Mouse (Mus musculus): ENCODE measurements at regions not wholly inside any gene's neighbourhood (a gene's known extent, or its start where the extent isn't known, plus 50 kb on each side); places are given as distances from the start of the nearest gene placed in this dataset.

DNA sequence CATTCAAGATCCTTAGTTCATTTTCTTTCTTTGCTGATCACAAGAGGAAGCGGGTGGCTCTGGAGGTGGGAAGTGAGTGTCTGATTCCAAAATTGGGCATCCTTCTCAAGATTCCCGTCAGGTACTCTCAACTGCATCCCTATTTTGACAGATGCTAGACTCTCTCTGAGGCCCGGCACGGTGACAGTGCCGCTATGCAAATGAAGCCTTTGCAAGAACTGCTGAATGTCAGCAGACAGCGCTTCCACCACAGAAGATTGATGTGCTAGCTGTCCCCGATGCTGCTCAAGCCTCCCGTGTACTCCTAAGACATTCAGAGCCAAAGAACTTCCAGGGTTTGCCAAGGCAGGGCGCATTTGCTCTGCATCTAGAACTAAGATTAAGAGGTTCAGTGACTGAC is 50.9 kb upstream of the Cpne4 start:
- no peak overlapping the region for H3K4me3 ChIP-seq (ENCODE audit: extremely low read depth, insufficient read depth, insufficient read length)
- TF ChIP-seq CTCF (IDR thresholded peaks at IDR 0.05; ENCODE audit: extremely low read depth, insufficient read depth, insufficient read length, insufficient replicate concordance), result no peak
- TF ChIP-seq POLR2A (IDR thresholded peaks at IDR 0.05; ENCODE audit: low read depth, low read length), result no peak
- 84% methylated on average over 9 of the region's 9 CpGs for WGBS
- no peaks in the 10 kb centered on the region for H3K36me3 ChIP-seq (ENCODE audit: control insufficient read depth, insufficient read depth, low read length)
- no peak overlapping the region for H3K27ac ChIP-seq (ENCODE audit: insufficient read depth, low read length)
- H3K27me3 ChIP-seq (ENCODE audit: control insufficient read depth, insufficient read depth, low read length), result no peaks in the 10 kb centered on the region
- no peaks in the 10 kb centered on the region for H3K4me1 ChIP-seq (ENCODE audit: control insufficient read depth, insufficient read depth, insufficient read length)
- no peak for DNase-seq (ENCODE audit: low read depth in 1 of 2, low spot score in 2 of 2)

DNA sequence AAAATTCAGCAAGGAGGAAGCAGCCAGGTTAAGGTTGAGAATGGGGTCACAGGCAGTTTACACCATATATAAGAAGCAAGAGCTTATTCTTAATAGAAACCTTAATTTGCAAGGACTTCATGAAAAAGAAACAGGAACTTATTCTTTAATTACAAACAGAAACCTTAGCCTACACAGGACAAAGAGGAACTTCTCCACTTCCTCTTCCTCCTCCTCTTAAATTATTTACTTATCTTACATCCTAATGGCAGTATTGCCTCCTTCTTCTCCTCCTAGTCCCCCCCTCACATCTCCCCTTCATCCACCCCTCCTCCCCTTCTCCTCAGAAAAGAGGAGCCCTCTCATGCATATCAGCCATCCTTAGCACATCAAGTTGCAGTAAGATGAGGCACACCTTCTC is 56.4 kb upstream of the Cpne4 start:
- DNase-seq (ENCODE audit: low read depth in 1 of 2, low spot score in 2 of 2), result no peak
- Histone ChIP-seq H3K36me3 (ENCODE audit: control insufficient read depth, insufficient read depth, low read length) (no peaks in the 10 kb centered on the region), H3K4me3 (ENCODE audit: extremely low read depth, insufficient read depth, insufficient read length) (no peak overlapping the region), H3K27ac (ENCODE audit: insufficient read depth, low read length) (no peak overlapping the region), H3K27me3 (ENCODE audit: control insufficient read depth, insufficient read depth, low read length) (no peaks in the 10 kb centered on the region), H3K4me1 (ENCODE audit: control insufficient read depth, insufficient read depth, insufficient read length) (peaks cover 3% of the 10 kb centered on the region; the same call in 1 of the 2 replicates)
- TF ChIP-seq POLR2A (IDR thresholded peaks at IDR 0.05; ENCODE audit: low read depth, low read length) (no peak), CTCF (IDR thresholded peaks at IDR 0.05; ENCODE audit: extremely low read depth, insufficient read depth, insufficient read length, insufficient replicate concordance) (no peak)

DNA sequence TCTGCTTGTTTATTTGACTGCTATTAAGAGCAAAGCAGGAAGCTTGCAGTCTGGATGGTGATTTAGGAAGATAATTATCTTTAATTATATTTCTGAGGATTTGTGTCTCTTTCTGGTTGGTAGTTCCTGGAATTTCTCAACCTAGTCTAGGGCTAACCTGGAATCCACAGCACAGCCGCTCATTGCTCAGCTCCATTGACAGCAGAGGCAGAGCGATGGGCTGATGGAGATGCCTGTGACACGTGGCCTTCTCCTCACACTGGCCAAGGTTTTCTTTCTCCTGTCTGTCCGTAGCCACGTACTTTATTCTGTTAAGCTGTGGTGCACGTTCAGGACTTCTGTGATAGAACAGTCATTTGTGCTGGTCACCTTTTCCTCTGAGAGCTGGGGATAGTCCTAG is 57.7 kb upstream of the Cpne4 start:
- Histone ChIP-seq H3K36me3 (ENCODE audit: control insufficient read depth, insufficient read depth, low read length) (no peaks in the 10 kb centered on the region), H3K4me3 (ENCODE audit: extremely low read depth, insufficient read depth, insufficient read length) (no peak overlapping the region), H3K4me1 (ENCODE audit: control insufficient read depth, insufficient read depth, insufficient read length) (peaks cover 3% of the 10 kb centered on the region; the same call in 1 of the 2 replicates), H3K27me3 (ENCODE audit: control insufficient read depth, insufficient read depth, low read length) (no peaks in the 10 kb centered on the region), H3K27ac (ENCODE audit: insufficient read depth, low read length) (no peak overlapping the region)
- TF ChIP-seq POLR2A (IDR thresholded peaks at IDR 0.05; ENCODE audit: low read depth, low read length) (no peak), CTCF (IDR thresholded peaks at IDR 0.05; ENCODE audit: extremely low read depth, insufficient read depth, insufficient read length, insufficient replicate concordance) (no peak)
- no peak for DNase-seq (ENCODE audit: low read depth in 1 of 2, low spot score in 2 of 2)
- WGBS, result 69% methylated on average over 6 of the region's 6 CpGs

DNA sequence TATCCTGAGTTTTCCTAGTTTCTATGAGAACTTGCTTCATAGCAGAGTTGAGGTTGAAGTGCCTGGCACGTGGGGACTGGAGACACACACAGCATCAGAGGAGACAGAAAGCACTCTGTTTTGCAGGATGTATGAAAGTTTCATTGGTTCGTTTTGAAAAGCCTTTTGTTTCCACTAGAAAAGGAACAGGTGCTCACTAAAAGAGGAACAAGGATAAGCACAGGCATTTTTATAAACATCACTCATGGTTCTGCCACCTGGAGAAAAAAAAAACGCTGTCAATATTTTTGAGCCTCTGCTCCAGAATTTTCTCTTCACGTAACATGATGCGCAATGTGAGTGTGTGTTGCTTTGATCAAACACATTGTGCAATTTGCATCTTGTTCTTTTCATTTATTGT is 64.6 kb upstream of the Cpne4 start:
- Histone ChIP-seq H3K27ac (ENCODE audit: insufficient read depth, low read length) (no peak overlapping the region), H3K27me3 (ENCODE audit: control insufficient read depth, insufficient read depth, low read length) (no peaks in the 10 kb centered on the region; the same call in 1 of the 2 replicates), H3K4me1 (ENCODE audit: control insufficient read depth, insufficient read depth, insufficient read length) (no peaks in the 10 kb centered on the region), H3K36me3 (ENCODE audit: control insufficient read depth, insufficient read depth, low read length) (no peaks in the 10 kb centered on the region), H3K4me3 (ENCODE audit: extremely low read depth, insufficient read depth, insufficient read length) (no peak overlapping the region)
- 45% methylated on average over 5 of the region's 5 CpGs for WGBS
- no peak for TF ChIP-seq CTCF (IDR thresholded peaks at IDR 0.05; ENCODE audit: extremely low read depth, insufficient read depth, insufficient read length, insufficient replicate concordance)
- TF ChIP-seq POLR2A (IDR thresholded peaks at IDR 0.05; ENCODE audit: low read depth, low read length), result no peak
- no peak for DNase-seq (ENCODE audit: low read depth in 1 of 2, low spot score in 2 of 2)

DNA sequence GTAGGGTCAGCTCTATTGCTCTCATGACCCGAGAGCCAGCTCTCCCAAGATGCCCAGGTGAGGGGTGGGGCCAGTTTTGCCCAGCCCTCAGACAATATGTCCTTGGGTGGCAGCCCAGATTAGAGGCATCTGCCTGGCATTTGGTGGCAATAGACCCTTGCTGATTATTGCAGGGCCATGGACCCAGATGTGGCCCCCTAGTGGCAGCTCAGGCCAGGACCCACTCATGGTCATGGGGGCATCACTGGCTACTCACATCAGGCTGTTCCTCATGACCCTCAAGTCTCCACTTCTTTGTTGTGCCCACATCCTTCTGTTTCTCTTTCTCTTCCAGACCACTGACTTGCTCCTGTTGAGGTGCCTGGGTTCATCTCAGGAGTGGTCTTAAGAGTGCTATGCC is 66.4 kb upstream of the Cpne4 start:
- no peaks in the 10 kb centered on the region for H3K4me1 ChIP-seq (ENCODE audit: control insufficient read depth, insufficient read depth, insufficient read length)
- 91% methylated on average over 1 of the region's 1 CpGs for WGBS
- DNase-seq (ENCODE audit: low read depth in 1 of 2, low spot score in 2 of 2), result no peak
- H3K27me3 ChIP-seq (ENCODE audit: control insufficient read depth, insufficient read depth, low read length), result no peaks in the 10 kb centered on the region; the same call in 1 of the 2 replicates
- no peaks in the 10 kb centered on the region for H3K36me3 ChIP-seq (ENCODE audit: control insufficient read depth, insufficient read depth, low read length)
- H3K27ac ChIP-seq (ENCODE audit: insufficient read depth, low read length), result no peak overlapping the region
- TF ChIP-seq POLR2A (IDR thresholded peaks at IDR 0.05; ENCODE audit: low read depth, low read length) (no peak), CTCF (IDR thresholded peaks at IDR 0.05; ENCODE audit: extremely low read depth, insufficient read depth, insufficient read length, insufficient replicate concordance) (no peak)
- no peak overlapping the region for H3K4me3 ChIP-seq (ENCODE audit: extremely low read depth, insufficient read depth, insufficient read length)

DNA sequence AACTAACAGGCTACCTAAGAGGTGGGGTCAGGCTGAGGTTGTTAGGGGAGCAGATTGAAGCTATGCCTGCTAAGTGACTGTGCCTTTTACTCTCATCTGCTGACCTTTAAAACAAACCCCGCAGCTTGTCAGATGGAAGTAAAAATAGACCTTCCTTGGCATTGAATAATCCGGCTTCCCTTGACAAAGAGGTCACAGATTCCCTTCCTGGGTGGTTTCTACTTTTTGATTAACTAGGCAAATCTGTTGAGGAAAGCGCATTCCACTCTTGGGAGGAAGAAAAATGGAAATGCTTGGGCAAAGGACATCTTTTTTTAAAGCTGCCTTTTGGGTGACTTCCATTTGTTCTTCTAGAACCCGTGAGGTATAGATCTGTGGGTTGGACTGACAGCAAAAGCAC is 72.3 kb upstream of the Cpne4 start:
- no peak overlapping the region for H3K4me3 ChIP-seq (ENCODE audit: extremely low read depth, insufficient read depth, insufficient read length)
- TF ChIP-seq POLR2A (IDR thresholded peaks at IDR 0.05; ENCODE audit: low read depth, low read length) (no peak), CTCF (IDR thresholded peaks at IDR 0.05; ENCODE audit: extremely low read depth, insufficient read depth, insufficient read length, insufficient replicate concordance) (no peak)
- H3K27ac ChIP-seq (ENCODE audit: insufficient read depth, low read length), result no peak overlapping the region
- no peaks in the 10 kb centered on the region for H3K36me3 ChIP-seq (ENCODE audit: control insufficient read depth, insufficient read depth, low read length)
- no peak for DNase-seq (ENCODE audit: low read depth in 1 of 2, low spot score in 2 of 2)
- WGBS, result 83% methylated on average over 4 of the region's 4 CpGs
- H3K4me1 ChIP-seq (ENCODE audit: control insufficient read depth, insufficient read depth, insufficient read length), result no peaks in the 10 kb centered on the region
- no peaks in the 10 kb centered on the region for H3K27me3 ChIP-seq (ENCODE audit: control insufficient read depth, insufficient read depth, low read length)

DNA sequence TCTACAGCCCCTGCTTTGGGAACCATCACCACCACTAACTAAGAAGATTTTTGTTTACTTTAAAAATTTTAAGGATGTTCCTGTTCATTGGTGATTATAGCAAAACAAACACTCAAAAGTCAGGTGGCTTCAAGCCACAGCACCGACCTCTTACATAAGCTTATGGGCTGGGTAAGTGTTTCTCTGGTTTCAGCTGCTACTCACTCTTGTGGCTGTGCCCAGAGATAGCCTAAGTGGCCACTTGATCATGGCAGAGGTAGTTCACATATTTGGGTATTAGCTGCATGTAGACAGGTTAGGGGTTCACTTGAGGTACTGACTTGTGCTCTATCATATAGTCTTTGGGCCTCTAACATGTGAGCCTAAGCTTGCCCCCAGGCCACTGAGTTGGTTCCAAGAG is 79.8 kb upstream of the Cpne4 start:
- 78% methylated on average over 1 of the region's 1 CpGs for WGBS
- H3K36me3 ChIP-seq (ENCODE audit: control insufficient read depth, insufficient read depth, low read length), result no peaks in the 10 kb centered on the region
- H3K4me3 ChIP-seq (ENCODE audit: extremely low read depth, insufficient read depth, insufficient read length), result no peak overlapping the region
- TF ChIP-seq CTCF (IDR thresholded peaks at IDR 0.05; ENCODE audit: extremely low read depth, insufficient read depth, insufficient read length, insufficient replicate concordance) (no peak), POLR2A (IDR thresholded peaks at IDR 0.05; ENCODE audit: low read depth, low read length) (no peak)
- no peak for DNase-seq (ENCODE audit: low read depth in 1 of 2, low spot score in 2 of 2)
- no peak overlapping the region for H3K27ac ChIP-seq (ENCODE audit: insufficient read depth, low read length)
- no peaks in the 10 kb centered on the region for H3K27me3 ChIP-seq (ENCODE audit: control insufficient read depth, insufficient read depth, low read length)
- H3K4me1 ChIP-seq (ENCODE audit: control insufficient read depth, insufficient read depth, insufficient read length), result no peaks in the 10 kb centered on the region

Measured in spleen, adult 2 months (tissue).